Mouse (Mus musculus): ENCODE measurements around the gene Polr1e.

DNA sequence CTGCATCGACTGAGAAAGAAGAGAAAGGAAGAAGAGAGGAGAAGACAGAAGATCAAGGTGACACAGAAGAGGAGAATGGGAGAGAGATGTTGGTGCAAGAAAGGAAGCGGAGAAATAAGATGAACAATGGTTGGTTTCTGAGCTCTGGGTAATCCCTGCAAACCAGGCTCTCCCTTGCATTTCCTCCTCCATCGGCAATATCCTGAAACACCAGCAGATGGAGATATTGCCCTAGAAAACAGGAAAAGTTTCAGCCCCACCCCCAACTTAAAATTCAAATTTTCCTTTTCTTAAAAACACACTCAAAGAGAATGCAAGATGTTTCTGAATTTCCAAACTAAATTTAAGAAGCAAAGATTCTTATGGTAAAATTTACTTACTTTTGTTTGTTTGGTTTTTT is 2.8 kb upstream of the Polr1e start:
- TF ChIP-seq EP300 (optimal IDR thresholded peaks at IDR 0.05), result no peak
- peak; percentile 87 for TF ChIP-seq CTCF (IDR thresholded peaks at IDR 0.05; ENCODE audit: low read depth)
